Mouse (Mus musculus) heart, adult 18-20 months (tissue): ENCODE measurements around the gene Trap1a. TPM values are rescaled to one million over a fixed set of nuclear protein-coding genes. Genes with fewer than 3 reads are reported as not detected.
"Not testable (repeated sequence)": the region's sequence is repeated elsewhere in the genome, so short reads cannot be mapped to it uniquely, and the experiment has no call there.

ENCODE experiments used
- DNase-seq, 2 experiments: peaks; one replicate each; pipeline ENCODE4 v3.0.0; 2021 to 2022; ENCODE audit warnings: mixed read lengths in 1 of 2
- long read RNA-seq, 2 experiments: library from polyadenylated mRNA; stranded (forward); transcript quantifications; one replicate each; pipeline ENCODE4 v2.0.0; 2021
- total RNA-seq, 2 experiments: library from RNA; stranded (reverse); gene quantifications; 2 replicates each; pipeline ENCODE4 v1.2.3; 2021

Gene Trap1a
- total RNA-seq, result not detected
- long read RNA-seq, experiment 1, result 0 reads
- long read RNA-seq, experiment 2, result 0 reads

GRCm38 (mm10) chrX:139333263-139333994, at the start of gene Trap1a:
Gene Trap1a (plus strand): TSS chrX:139333683.
- no peak for DNase-seq

DNA sequence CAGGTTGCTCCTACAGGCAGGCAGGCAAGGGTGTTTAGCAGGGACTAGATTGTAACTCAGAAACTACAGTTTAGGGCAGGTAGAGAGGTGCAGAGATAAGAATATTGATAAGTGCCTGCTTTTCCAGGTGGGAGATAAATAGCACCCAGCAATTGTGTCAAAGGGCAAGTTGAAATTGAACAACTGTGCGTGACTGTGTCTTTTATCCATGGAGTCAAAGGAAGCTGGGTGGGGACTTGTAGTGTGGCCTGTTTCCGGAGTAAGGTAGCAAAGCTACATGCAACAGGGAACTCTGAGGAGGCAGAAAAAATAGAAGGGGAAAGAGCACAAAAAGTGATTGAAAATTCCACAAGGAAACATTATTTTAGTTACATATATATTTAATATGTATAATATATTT, 40.4 kb upstream of the Trap1a start:
- DNase-seq, result no peak

DNA sequence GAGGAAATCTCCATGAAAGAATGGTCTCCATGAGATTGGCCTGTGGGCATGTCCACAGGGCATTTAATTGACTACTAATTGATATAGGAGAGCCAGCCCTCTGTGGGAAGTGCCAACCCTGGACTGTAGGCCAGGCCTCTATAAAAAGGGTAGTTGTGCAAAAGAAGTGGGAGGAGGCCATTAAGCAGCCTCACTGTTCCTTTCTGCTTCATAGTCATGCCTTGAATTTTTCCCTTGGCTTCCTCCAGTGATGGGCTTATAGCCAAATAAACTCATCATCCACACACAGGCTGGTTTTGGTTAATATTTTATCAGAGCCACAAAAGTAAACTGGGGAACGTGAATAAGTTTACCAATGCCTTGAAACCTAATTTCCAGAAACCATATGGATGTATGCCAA, 38.2 kb upstream of the Trap1a start:
- DNase-seq, result no peak

- DNase-seq, result not testable (repeated sequence)
Measured at GRCm38 (mm10) chrX:139317356-139317755, 16.1 kb upstream of the Trap1a start.

DNA sequence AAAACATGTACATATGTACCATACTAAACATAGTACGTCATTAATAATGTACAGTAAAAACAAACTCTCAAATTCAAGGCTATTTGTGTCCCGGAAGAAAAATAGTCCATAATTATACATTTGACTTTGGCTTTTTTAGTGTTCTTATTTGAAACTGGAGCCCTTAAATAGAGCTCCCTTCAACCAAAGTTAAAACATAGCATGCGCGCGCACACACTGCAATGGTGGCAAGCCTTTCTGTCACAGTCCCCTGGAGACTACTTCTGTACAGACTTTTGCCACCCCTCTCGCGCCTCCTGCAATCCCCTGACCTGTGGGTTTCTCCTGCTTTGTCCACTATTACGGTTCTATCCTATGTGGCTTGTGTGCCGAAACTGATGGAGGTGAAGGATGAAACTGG, 900 bp upstream of the Trap1a start:
- no peak for DNase-seq

GRCm38 (mm10) chrX:139334504-139335418, 1.3 kb downstream of the Trap1a start:
- DNase-seq, result no peak

GRCm38 (mm10) chrX:139335419-139336074, 2.1 kb downstream of the Trap1a start:
- no peak for DNase-seq

GRCm38 (mm10) chrX:139339553-139339952, 6.1 kb downstream of the Trap1a start:
- DNase-seq, result no peak

DNA sequence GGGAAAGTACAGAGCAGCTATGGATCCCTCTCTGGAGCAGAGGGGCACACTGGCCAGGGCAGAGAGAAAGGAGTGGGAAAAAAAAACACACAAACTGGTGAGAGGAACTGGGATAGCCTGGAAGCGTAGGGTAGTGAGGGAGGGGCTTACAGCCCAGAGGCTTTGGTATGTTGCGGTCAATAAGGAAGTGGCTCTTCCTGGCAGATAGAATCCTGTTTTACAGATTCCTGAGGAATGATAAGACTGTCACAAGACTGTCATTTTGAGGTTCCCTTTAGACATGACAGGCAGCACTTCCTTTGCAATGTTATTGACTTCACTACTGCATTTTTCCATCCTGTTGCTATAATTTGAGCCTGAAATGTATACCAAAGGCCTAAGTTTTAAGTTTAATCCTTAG, 7.7 kb downstream of the Trap1a start:
- no peak for DNase-seq

DNA sequence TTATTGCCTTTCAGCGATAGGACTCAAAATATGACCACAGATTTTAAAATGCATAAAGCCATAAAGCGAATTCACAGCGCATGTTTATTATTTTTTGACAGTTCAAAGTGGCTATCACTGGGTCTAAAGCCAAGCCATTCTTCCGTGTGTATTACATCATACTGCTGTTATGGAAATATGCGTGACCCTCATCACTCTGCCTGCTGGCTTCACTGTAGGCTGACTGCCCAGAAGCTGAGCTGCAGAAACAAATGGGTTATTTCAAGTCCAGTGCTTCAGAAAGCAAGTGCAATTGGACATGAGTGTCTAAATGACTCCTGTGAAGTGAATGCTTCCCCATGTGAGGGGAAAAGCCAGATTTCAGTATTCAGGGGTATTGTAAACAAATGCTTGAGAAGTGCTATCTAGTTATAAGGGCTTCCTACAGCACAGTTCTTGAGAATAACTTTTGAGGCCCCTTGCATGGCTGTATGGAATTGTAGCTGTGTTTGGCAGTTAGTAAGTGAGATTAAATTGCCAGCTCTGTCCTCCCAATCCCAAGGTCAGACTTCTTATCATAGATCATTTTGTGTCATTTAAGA, 18.8 kb downstream of the Trap1a start:
- peak; percentile 8 to 12 for DNase-seq

DNA sequence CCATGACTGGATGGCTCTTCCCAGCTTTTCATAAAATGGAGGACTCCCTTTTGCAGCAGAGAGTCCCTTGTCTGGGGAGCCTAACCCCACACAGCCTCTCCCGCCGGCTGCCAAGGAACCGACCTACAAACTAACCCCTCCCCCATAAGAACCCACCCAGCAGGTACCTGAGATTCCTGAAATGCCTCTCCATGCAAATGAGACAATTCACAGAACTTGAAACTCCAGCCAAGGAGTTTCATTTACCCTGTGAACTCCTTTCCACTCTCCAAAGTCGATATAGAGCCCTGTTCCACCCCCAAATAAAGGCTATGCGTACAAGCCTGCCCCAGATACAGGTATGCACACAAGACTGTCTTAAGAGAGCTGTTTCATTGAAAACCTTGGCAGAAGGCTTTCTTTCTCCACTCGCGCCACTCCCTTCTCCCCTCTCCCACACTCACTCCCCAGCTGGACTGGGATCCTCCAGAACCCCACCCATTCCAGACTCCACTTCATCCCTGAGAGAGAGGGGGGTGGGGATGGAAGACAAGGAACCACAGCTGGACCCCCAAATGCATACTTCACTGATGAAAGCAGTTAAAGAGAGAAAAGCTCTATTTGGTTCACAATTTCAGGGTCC, 24.3 kb downstream of the Trap1a start:
- DNase-seq, result no peak

- DNase-seq, result no peak
Measured at GRCm38 (mm10) chrX:139358361-139358760, 24.9 kb downstream of the Trap1a start.

GRCm38 (mm10) chrX:139366837-139367528, 33.5 kb downstream of the Trap1a start:
- DNase-seq, result no peak

GRCm38 (mm10) chrX:139367529-139367908, 34.0 kb downstream of the Trap1a start:
- DNase-seq, result no peak

DNA sequence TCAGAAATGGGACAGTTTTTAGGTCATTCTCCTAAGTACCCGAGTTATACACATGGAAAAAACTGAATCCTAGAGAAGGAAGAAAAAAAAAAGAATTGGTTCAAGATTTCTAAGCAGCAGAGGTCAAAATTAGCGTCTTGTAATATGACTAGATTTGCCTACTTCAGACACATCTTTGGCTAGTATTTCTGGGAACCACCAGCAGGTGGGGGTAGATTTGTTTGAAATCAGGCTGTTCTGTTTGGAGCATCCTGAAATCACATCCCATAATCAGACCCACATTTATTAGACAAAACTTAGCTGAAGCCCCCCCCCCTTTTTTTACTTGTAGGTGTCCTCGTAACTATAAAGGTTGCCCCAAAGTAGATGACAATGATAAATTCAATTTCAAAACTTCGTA, 35.6 kb downstream of the Trap1a start:
- DNase-seq, result peak in 1 of 2 experiments; percentile 27

DNA sequence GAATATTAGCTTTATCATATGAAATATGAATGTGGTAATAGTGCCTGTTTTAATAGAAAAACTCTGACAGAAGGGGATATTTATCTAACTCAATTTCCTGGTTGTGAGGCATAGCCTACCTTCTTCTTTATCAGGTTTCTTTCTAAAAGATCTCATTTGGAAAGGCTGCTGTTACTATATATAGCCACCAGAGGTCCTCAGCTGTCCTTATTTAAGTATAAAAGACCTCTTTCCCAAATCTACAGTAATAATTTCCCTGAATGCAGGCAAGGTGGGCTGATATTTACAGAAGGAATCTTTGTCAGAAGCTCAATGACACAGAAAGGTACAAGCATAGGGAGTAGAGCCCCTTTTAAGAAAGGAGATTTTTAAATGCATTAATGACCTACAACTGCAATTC, 39.2 kb downstream of the Trap1a start:
- DNase-seq, result no peak

Other genes with a start within 250 kb of the Trap1a start
- gene Serpina7, start 248.4 kb upstream of the Trap1a start, total RNA-seq, result not detected
- gene 4930513O06Rik, start 247.4 kb upstream of the Trap1a start, total RNA-seq, result not detected
- not detected for gene 4933428M09Rik, start 154.5 kb upstream of the Trap1a start, total RNA-seq
- 1 to 10 TPM; 1.8 to 2.0 TPM for gene Mum1l1, start 123.6 kb upstream of the Trap1a start, total RNA-seq
- gene D330045A20Rik, start 146.7 kb downstream of the Trap1a start, total RNA-seq, result under 1 TPM; 0.08 to 0.15 TPM
- 10 to 100 TPM; 67.3 to 75.5 TPM for gene Rnf128, start 229.6 kb downstream of the Trap1a start, total RNA-seq